Mouse (Mus musculus): ENCODE measurements around the gene BC049762.
A peak's percentile ranks its signal among the peaks of the same experiment; 100 is the strongest.

BC049762 gene

DNA sequence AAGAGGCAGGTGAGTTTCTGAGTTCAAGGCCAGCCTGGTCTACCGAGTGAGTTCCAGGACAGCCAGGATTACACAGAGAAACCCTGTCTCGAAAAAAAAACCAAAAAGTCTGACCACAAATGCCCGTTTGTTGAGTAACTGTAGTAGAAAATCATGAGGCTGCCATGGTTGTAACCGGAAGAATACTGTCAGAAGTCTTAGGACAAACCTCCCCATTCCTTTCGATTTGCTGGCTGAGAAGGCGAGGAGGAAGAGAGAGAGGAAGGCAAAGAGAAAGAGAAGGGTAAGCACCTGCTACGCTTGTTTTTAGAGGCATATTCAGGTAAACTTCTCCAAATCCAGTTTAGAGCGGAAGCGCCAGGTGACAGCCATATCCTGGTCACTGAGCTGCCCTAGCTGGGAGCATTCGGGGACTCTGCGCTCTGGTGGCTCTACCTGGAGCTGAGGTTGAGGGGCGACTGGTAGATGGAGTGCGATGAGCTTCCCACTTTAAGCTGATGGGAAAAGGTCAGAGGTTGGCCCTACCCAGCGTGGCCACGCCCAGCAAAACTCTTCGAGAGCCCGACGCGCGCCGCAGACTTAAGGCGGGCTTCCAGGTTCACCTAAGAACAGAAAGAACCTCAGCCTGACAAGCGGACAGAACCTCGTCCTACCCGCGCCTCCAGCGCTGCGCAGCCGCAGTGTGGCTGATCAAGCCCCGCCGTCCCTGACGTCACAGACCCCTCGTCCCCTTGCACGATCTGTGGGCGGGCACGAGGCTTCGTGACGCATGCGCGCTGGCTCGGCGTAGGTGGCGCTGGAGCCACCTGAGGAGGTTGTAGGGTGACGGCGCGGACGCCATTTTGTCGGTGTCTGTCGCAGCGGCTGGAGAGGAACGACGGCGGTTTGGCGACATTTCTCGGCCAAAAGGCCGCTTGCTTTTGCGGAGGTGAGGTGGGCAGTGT, at the start of gene BC049762:
Gene BC049762 (minus strand): TSS at position 705 of the 944 bp plus-strand sequence.
- peak; percentile 99 for DNase-seq (ENCODE audit: low spot score)

DNA sequence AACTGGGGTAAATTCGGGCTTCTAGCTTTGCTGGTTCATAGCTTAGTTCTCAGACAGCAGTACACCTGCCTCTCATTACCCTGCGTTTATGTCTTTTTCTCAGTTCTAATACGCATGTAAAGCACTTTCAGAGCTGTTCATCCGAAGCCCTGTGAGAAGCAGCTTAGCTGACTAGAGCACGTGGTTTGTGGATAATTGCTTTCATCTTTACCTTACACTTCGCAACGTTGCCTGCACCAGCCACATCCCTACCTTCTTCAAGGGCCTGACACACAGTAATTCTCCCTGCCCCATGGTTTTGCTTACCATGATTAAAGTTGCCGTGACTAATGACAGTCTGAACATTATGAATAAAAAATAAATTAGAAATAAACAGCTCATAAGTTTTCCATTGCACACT, 49.0 kb upstream of the BC049762 start:
- DNase-seq (ENCODE audit: low spot score) = no peak

- DNase-seq (ENCODE audit: low spot score) = no peak
These were observed 45.5 kb upstream of the BC049762 start for GRCm38 (mm10) chr11:51308306-51308705.

DNA sequence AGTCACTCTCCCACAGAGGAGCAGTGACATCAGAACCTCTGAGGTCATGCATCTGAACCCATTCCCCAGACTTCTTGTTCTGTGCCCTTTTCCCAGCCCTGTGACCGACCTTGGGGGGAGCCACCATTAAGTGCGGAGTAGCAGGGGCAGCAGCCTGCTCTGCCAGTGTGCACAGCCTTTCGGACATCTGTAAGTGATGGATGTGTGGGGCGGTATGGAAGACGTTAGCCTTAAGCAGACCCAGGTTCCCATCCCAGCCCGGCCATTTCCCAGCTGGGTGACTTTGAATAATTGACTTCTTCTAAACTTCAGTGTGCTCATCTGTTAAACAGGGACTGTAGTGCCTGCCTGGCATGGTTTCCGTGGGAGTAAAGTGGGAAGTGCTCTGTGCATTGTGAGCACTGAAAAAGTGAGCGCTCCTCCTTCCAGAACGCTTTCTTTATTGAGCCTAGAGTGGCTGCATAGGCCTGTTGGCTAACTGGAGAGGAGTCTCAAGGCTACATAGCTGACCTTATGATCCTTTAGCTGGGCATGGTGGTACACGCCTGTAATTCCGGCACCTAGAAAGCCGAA, 41.2 kb upstream of the BC049762 start:
- no peak for DNase-seq (ENCODE audit: low spot score)

GRCm38 (mm10) chr11:51302396-51302795, 39.5 kb upstream of the BC049762 start:
- DNase-seq (ENCODE audit: low spot score) = no peak

- DNase-seq (ENCODE audit: low spot score) = no peak
These were observed 35.8 kb upstream of the BC049762 start for GRCm38 (mm10) chr11:51298691-51299090.

- no peak for DNase-seq (ENCODE audit: low spot score)
These were observed 32.9 kb upstream of the BC049762 start for GRCm38 (mm10) chr11:51295742-51296141.

- DNase-seq (ENCODE audit: low spot score) = no peak
These were observed 31.2 kb upstream of the BC049762 start for GRCm38 (mm10) chr11:51293956-51294530.

GRCm38 (mm10) chr11:51290066-51290955, 27.5 kb upstream of the BC049762 start:
- no peak for DNase-seq (ENCODE audit: low spot score)

DNA sequence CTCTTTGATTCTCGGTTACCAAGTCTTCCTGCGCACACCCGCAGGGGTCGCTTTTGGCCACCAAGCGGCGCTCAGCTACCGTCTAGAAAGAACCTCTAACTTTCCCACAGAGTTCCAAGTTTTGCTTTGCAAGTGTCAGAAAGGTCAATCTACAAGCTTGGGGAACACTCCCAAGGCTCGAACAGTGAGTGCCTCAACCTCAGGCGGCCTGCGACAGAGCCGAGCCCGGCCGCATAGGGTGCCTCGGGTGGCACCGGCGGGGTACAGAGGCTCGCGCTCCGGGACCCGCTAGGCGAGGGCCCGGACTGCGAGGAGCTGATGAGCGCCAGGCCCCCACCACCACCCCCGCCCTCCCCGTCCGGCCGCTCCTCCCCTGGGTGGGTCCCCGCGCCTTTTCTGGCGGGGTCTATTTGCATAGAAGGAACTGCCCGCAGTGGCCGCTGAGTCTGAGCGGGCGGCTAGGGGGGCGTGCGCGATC, 26.8 kb upstream of the BC049762 start, which contains the start of gene Col23a1:
Gene Col23a1 (plus strand): TSS at position 357 of the 478 bp plus-strand sequence.
- no peak for DNase-seq (ENCODE audit: low spot score)

- DNase-seq (ENCODE audit: low spot score) = no peak
These were observed 11.6 kb upstream of the BC049762 start for GRCm38 (mm10) chr11:51274418-51274817.

- no peak for DNase-seq (ENCODE audit: low spot score)
These were observed 2.5 kb upstream of the BC049762 start for GRCm38 (mm10) chr11:51265326-51265725.

GRCm38 (mm10) chr11:51264352-51264751, 1.5 kb upstream of the BC049762 start:
- peak; percentile 17 for DNase-seq (ENCODE audit: low spot score)

GRCm38 (mm10) chr11:51263286-51263831, 513 bp upstream of the BC049762 start:
- DNase-seq (ENCODE audit: low spot score) = peak; percentile 52

DNA sequence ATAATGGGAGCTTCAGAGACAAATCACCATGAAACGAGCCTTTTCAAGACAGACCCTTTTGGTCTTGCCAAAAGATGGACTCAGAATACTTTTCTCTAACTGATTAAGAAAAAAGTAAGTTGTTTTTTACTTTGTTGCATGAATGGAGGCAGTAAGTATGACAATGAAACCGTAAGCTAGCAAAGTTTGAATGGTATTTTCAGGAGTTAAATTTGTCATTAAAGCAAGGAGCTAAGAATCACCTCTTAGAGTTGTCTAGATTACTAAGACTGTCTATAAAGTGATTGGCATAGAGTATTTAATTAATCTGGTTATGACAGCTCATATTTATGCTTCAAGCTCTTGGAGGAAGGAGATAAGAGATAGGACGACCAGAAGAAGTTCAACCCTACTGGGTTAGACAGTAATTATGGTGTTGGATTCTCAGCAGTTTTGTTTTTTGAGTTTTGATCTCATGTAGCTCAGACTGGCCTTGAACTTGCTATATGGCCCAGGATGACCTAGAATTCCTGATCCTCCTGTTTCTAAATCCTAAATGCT, 1.1 kb downstream of the BC049762 start, which contains the start of gene Clk4:
Gene Clk4 (plus strand): TSS at position 51 of the 540 bp plus-strand sequence.
- DNase-seq (ENCODE audit: low spot score) = no peak

DNA sequence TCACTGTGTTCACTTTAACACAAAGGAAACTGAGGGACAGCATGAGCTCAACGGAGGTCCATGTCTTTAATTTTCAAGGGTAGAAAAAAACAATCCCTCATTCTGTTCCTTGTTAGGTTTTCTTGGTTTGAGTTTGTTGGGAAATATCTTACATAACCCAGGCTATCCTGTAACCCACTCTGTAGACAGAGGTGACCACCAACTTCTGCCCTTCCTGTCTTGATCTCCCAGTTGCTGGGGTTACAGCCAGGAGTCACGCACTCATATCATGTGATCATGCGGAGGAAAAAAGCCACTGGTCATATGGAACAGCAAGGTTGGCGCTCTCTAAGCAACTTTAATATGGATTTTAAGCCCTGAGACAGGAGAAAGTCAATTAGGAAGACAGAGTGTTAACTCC, 5.8 kb downstream of the BC049762 start:
- no peak for DNase-seq (ENCODE audit: low spot score)

DNA sequence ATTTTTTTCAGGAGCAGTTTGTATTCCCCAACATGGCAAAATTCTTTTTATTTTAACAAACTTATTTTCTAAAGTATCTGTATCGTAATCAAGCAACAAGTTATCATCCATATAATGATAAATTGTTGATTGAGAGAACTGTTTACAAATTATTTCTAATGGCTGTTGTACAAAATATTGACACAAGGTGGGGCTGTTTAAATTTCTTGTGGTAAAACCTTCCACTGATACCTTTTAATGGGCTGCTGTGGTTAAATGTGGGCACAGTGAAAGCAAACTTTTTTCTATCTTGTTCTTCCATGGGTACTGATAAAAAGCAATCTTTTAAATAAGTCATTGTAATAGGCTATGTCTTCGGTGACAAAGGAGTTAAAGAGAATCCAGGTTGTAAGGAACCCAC, 19.9 kb downstream of the BC049762 start:
- no peak for DNase-seq (ENCODE audit: low spot score)

DNA sequence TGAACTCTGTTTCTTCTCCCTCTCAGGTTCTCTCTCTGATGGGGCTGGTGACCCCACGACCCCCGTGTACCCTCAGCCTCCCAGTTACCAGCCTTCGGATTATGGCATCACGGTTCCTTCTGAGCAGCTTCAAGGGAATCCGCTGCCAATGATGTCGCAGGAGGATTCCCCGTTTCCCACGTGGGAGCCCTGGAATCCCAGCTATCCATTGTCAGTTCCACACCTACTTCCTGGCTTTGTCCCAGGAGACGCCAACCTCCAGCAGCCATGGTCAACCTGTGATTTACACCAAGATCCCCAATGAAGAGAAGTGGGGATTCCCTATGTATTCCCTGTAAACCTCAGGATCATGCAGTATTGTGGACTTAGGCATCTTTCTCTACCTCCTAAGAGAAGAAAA, 28.2 kb downstream of the BC049762 start:
- DNase-seq (ENCODE audit: low spot score) = no peak

GRCm38 (mm10) chr11:51227104-51227503, 35.7 kb downstream of the BC049762 start:
- no peak for DNase-seq (ENCODE audit: low spot score)

GRCm38 (mm10) chr11:51220308-51220707, 42.5 kb downstream of the BC049762 start, which contains the start of gene Gm12569:
Gene Gm12569 (plus strand): TSS chr11:51220473.
- no peak for DNase-seq (ENCODE audit: low spot score)

All from spleen, adult 12 weeks (tissue).